Mouse (Mus musculus): ENCODE results near the gene Als2. TPM values are rescaled to one million over a fixed set of nuclear protein-coding genes. Genes with fewer than 3 reads are reported as not detected.

Gene Als2
- polyA plus RNA-seq, 1 experiment: 74.1 TPM

- no peaks in the 10 kb centered on the region for H3K4me1 ChIP-seq (ENCODE audit: control insufficient read depth, insufficient read depth, low read length)
- H3K27me3 ChIP-seq (ENCODE audit: control insufficient read depth, insufficient read depth, low read length): no peaks in the 10 kb centered on the region
- no peak for DNase-seq
- no peak within 1 kb of the TSS for H3K4me3 ChIP-seq (replicated peaks; ENCODE audit: insufficient read depth, low read depth, low read length)
- H3K27ac ChIP-seq (ENCODE audit: insufficient read depth, low read length): no peak within 1 kb of the TSS
- TF ChIP-seq POLR2A (IDR thresholded peaks at IDR 0.05; ENCODE audit: borderline replicate concordance, insufficient read depth, low read length) (no peak), CTCF (IDR thresholded peaks at IDR 0.05; ENCODE audit: borderline replicate concordance, insufficient read depth, low read depth, low read length) (no peak)
- 36% methylated on average over 13 of the region's 13 CpGs for WGBS
These were observed 19.8 kb upstream of the Als2 start, which contains the start of gene Cdk15 for GRCm38 (mm10) chr1:59256751-59257231. Gene Cdk15 (plus strand): TSS chr1:59256906.

GRCm38 (mm10) chr1:59253301-59253909 is 16.4 kb upstream of the Als2 start:
- TF ChIP-seq POLR2A (IDR thresholded peaks at IDR 0.05; ENCODE audit: borderline replicate concordance, insufficient read depth, low read length): no peak
- no peak for TF ChIP-seq CTCF (IDR thresholded peaks at IDR 0.05; ENCODE audit: borderline replicate concordance, insufficient read depth, low read depth, low read length)
- 3% methylated on average over 18 of the region's 18 CpGs for WGBS
- Histone ChIP-seq H3K27ac (ENCODE audit: insufficient read depth, low read length) (no peak overlapping the region), H3K4me1 (ENCODE audit: control insufficient read depth, insufficient read depth, low read length) (no peaks in the 10 kb centered on the region), H3K27me3 (ENCODE audit: control insufficient read depth, insufficient read depth, low read length) (no peaks in the 10 kb centered on the region), H3K4me3 (replicated peaks; ENCODE audit: insufficient read depth, low read depth, low read length) (peak overlapping the region; percentile 86)
- peak; percentile 39 to 42 for DNase-seq

- Histone ChIP-seq H3K4me3 (replicated peaks; ENCODE audit: insufficient read depth, low read depth, low read length) (peak overlapping the region; percentile 86), H3K4me1 (ENCODE audit: control insufficient read depth, insufficient read depth, low read length) (no peaks in the 10 kb centered on the region), H3K27ac (ENCODE audit: insufficient read depth, low read length) (no peak overlapping the region), H3K27me3 (ENCODE audit: control insufficient read depth, insufficient read depth, low read length) (no peaks in the 10 kb centered on the region)
- peak; percentile 61 to 63 for DNase-seq
- WGBS: 17% methylated on average over 7 of the region's 7 CpGs
- TF ChIP-seq POLR2A (IDR thresholded peaks at IDR 0.05; ENCODE audit: borderline replicate concordance, insufficient read depth, low read length) (no peak), CTCF (IDR thresholded peaks at IDR 0.05; ENCODE audit: borderline replicate concordance, insufficient read depth, low read depth, low read length) (no peak)
These were observed 15.7 kb upstream of the Als2 start for GRCm38 (mm10) chr1:59252762-59253161.

- H3K4me1 ChIP-seq (ENCODE audit: control insufficient read depth, insufficient read depth, low read length): no peaks in the 10 kb centered on the region; the same call in 1 of the 2 replicates
- H3K4me3 ChIP-seq (replicated peaks; ENCODE audit: insufficient read depth, low read depth, low read length): no peak overlapping the region
- H3K27ac ChIP-seq (ENCODE audit: insufficient read depth, low read length): no peak overlapping the region
- WGBS: 3% methylated on average over 9 of the region's 9 CpGs
- no peak for TF ChIP-seq POLR2A (IDR thresholded peaks at IDR 0.05; ENCODE audit: borderline replicate concordance, insufficient read depth, low read length)
- TF ChIP-seq CTCF (IDR thresholded peaks at IDR 0.05; ENCODE audit: borderline replicate concordance, insufficient read depth, low read depth, low read length): peak; percentile 100
- no peaks in the 10 kb centered on the region for H3K27me3 ChIP-seq (ENCODE audit: control insufficient read depth, insufficient read depth, low read length)
- DNase-seq: peak; percentile 74 to 76
These were observed 10.6 kb upstream of the Als2 start for GRCm38 (mm10) chr1:59247602-59248001.

- 62% methylated on average over 2 of the region's 2 CpGs for WGBS
These were observed 6.7 kb upstream of the Als2 start for GRCm38 (mm10) chr1:59243770-59244169.

GRCm38 (mm10) chr1:59237614-59238211 is 682 bp upstream of the Als2 start:
- under 1% methylated on average over 19 of the region's 19 CpGs for WGBS
- peak; percentile 86 to 88 for DNase-seq
- TF ChIP-seq CTCF (IDR thresholded peaks at IDR 0.05; ENCODE audit: borderline replicate concordance, insufficient read depth, low read depth, low read length) (peak; percentile 88), POLR2A (IDR thresholded peaks at IDR 0.05; ENCODE audit: borderline replicate concordance, insufficient read depth, low read length) (no peak)

More at GRCm38 (mm10) chr1:59243770-59244169, 6.7 kb upstream of the Als2 start:
- H3K4me1 ChIP-seq (ENCODE audit: control insufficient read depth, insufficient read depth, low read length): no peaks in the 10 kb centered on the region; the same call in 1 of the 2 replicates
- no peak for DNase-seq
- no peak overlapping the region for H3K27ac ChIP-seq (ENCODE audit: insufficient read depth, low read length)
- H3K27me3 ChIP-seq (ENCODE audit: control insufficient read depth, insufficient read depth, low read length): no peaks in the 10 kb centered on the region
- no peak overlapping the region for H3K4me3 ChIP-seq (replicated peaks; ENCODE audit: insufficient read depth, low read depth, low read length)
- TF ChIP-seq POLR2A (IDR thresholded peaks at IDR 0.05; ENCODE audit: borderline replicate concordance, insufficient read depth, low read length) (no peak), CTCF (IDR thresholded peaks at IDR 0.05; ENCODE audit: borderline replicate concordance, insufficient read depth, low read depth, low read length) (no peak)

GRCm38 (mm10) chr1:59229187-59229586 is 7.8 kb downstream of the Als2 start:
- TF ChIP-seq CTCF (IDR thresholded peaks at IDR 0.05; ENCODE audit: borderline replicate concordance, insufficient read depth, low read depth, low read length) (no peak), POLR2A (IDR thresholded peaks at IDR 0.05; ENCODE audit: borderline replicate concordance, insufficient read depth, low read length) (0 out of 2 replicates have a peak, but pooled peaks have one; percentile 41)
- H3K27me3 ChIP-seq (ENCODE audit: control insufficient read depth, insufficient read depth, low read length): no peaks in the 10 kb centered on the region
- 4% methylated on average over 4 of the region's 4 CpGs for WGBS
- DNase-seq: peak; percentile 72 to 87
- H3K4me3 ChIP-seq (replicated peaks; ENCODE audit: insufficient read depth, low read depth, low read length): no peak overlapping the region
- H3K27ac ChIP-seq (ENCODE audit: insufficient read depth, low read length): peak overlapping the region; percentile 76; the same call in 1 of the 2 replicates
- peaks cover 28% of the 10 kb centered on the region for H3K4me1 ChIP-seq (ENCODE audit: control insufficient read depth, insufficient read depth, low read length)

More at GRCm38 (mm10) chr1:59237614-59238211, 682 bp upstream of the Als2 start:
- H3K27ac ChIP-seq (ENCODE audit: insufficient read depth, low read length): peak overlapping the region; percentile 8; the same call in 1 of the 2 replicates
- H3K4me3 ChIP-seq (replicated peaks; ENCODE audit: insufficient read depth, low read depth, low read length): peak overlapping the region; percentile 55
- H3K27me3 ChIP-seq (ENCODE audit: control insufficient read depth, insufficient read depth, low read length): no peaks in the 10 kb centered on the region
- no peaks in the 10 kb centered on the region; the same call in 1 of the 2 replicates for H3K4me1 ChIP-seq (ENCODE audit: control insufficient read depth, insufficient read depth, low read length)

Measured in cerebellum, adult 2 months (tissue).